Mouse (Mus musculus) spleen, adult 2 months (tissue): ENCODE results near the gene Fosb. TPM values are rescaled to one million over a fixed set of nuclear protein-coding genes. Genes with fewer than 3 reads are reported as not detected.

Source experiments
- DNase-seq, 2 experiments: peaks; one replicate each; pipeline versions ENCODE4 v3.0.0 to v3.0.0-alpha.2; 2012 to 2021; ENCODE audit warnings: low spot score in 2 of 2, low read depth in 1 of 2
- H3K27ac ChIP-seq: fragments of 200-500 bp; 2 replicates; pipeline ENCODE4 v1.5.1; 2012; ENCODE audit warnings: low read length, inconsistent platforms; ENCODE audit not compliant: insufficient read depth
- H3K27me3 ChIP-seq: fragments of 200-500 bp; 2 replicates; pipeline ENCODE4 v1.6.1; 2012; ENCODE audit warnings: mild to moderate bottlenecking, moderate library complexity, low read length, inconsistent platforms; ENCODE audit not compliant: control insufficient read depth, insufficient read depth
- H3K36me3 ChIP-seq: fragments of 200-500 bp; 2 replicates; pipeline ENCODE4 v1.6.1; 2012; ENCODE audit warnings: mild to moderate bottlenecking, low read length, inconsistent platforms; ENCODE audit not compliant: control insufficient read depth, insufficient read depth
- H3K4me1 ChIP-seq: fragments of 200-500 bp; 2 replicates; pipeline ENCODE4 v1.6.1; 2011; ENCODE audit warnings: inconsistent platforms; ENCODE audit not compliant: control insufficient read depth, insufficient read depth, insufficient read length
- H3K4me3 ChIP-seq: fragments of 200-500 bp; 2 replicates; pipeline ENCODE4 v1.5.1; 2011; ENCODE audit warnings: mild to moderate bottlenecking, inconsistent platforms; ENCODE audit not compliant: insufficient read depth, insufficient read length; ENCODE audit errors: extremely low read depth
- CTCF ChIP-seq: fragments of 200-500 bp; IDR thresholded peaks from 2 replicates; pipeline ENCODE4 v1.5.1; 2011; ENCODE audit warnings: mild to moderate bottlenecking, inconsistent platforms; ENCODE audit not compliant: insufficient read depth, insufficient read length, insufficient replicate concordance; ENCODE audit errors: extremely low read depth
- POLR2A ChIP-seq: fragments of 200-500 bp; IDR thresholded peaks from 2 replicates; pipeline ENCODE4 v1.6.1; 2011; ENCODE audit warnings: low read depth, low read length, inconsistent platforms
- WGBS: fragments of 180-500 bp; shearing (Covaris S2); methylation state at CpG from one replicate; pipeline ENCODE4 v1.1.7; 2018; 5-methylcytosine and 5-hydroxymethylcytosine counted together
- polyA plus RNA-seq: library from polyadenylated mRNA; depleted of rRNA; stranded (reverse); fragments of >200 nt; gene quantifications from 2 replicates; pipeline ENCODE4 v1.2.3, GENCODE M21; 2012; rRNA removed

Fosb gene
- polyA plus RNA-seq, 1 experiment, result 1.6 TPM

DNA sequence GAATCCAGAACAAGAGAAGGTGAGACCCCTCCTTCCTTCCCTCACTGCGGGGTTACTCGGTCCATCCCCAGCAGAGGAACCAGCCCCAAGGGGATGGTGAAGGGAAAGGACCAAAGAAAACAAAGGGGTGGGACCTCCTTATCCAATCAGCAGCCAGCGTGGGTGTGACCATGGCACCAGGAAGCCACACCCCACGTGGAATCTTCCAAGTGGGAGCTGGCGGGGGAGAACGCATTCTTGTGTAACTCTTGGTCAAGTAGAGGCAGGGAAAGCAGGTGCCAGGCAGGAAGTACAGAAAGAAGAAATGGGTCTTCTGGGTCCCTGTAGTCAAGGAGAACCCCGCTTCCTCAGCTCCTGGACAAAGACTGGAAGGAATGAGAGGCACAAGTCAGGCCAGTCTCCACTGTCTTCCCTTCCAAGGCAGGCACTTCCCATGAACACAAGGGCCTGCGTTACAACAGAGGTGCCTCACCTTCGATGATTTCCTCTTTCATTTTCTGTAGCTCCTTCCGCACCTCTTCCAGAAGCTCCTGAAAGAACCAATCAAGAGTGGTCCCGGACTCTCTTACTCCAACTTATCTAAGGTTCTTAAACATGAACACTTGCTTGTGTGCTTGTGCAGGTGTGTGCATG, 52.3 kb downstream of the Fosb start:
- TF ChIP-seq CTCF (no peak), POLR2A (no peak)
- 47% methylated on average over 11 of the region's 11 CpGs for WGBS
- peaks cover 51% of the 10 kb centered on the region for H3K36me3 ChIP-seq
- DNase-seq, result peak in 1 of 2 experiments; percentile 14
- no peak overlapping the region for H3K4me3 ChIP-seq
- H3K4me1 ChIP-seq, result peaks cover 4% of the 10 kb centered on the region; the same call in 1 of the 2 replicates
- H3K27ac ChIP-seq, result peak overlapping the region; percentile 40; the same call in 1 of the 2 replicates
- H3K27me3 ChIP-seq, result no peaks in the 10 kb centered on the region

DNA sequence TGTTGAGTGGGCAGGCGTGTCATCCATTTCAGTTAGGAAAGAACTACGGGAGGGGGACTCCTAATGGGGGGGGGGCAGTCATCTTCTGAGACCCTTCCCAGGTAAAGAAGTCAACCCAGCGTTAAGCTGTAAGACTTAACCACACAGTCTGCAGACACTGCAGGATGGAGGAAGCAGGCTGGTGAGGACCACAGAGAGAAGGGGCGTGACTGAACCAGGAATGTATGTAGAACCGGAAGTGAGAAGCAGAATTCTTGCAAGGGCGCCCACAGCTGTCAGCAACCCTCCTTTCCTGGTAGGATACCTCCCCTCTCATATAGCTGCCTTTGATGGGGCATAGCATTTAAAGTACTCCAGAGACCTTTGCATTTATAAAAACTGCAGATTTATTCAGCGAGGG, 53.3 kb downstream of the Fosb start:
- Histone ChIP-seq H3K36me3 (peaks cover 43% of the 10 kb centered on the region), H3K4me1 (peaks cover 4% of the 10 kb centered on the region; the same call in 1 of the 2 replicates), H3K27ac (no peak overlapping the region), H3K4me3 (no peak overlapping the region), H3K27me3 (no peaks in the 10 kb centered on the region)
- TF ChIP-seq CTCF, result no peak
- WGBS, result 34% methylated on average over 7 of the region's 7 CpGs
- DNase-seq, result no peak

DNA sequence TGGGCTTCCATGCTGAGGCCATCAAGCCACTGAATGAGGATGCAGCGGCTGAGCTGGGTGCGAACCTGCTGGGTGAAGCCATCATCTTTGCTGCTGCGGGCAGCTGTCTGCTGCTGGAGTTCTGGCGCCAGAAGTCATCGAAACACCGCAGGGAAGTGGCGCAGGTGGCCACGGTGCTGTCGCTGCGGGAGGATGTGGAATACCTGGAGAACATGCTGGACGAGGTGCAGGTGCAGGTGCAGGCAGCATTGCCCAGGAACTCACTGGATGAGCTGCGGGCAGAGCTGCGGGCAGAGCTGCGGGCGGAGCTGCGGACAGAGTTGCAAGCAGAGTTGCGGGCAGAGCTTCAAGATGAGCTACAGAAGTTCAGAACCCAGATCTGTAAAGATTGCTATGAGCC, 54.5 kb downstream of the Fosb start:
- 94% methylated on average over 17 of the region's 17 CpGs for WGBS
- Histone ChIP-seq H3K27ac (no peak overlapping the region), H3K27me3 (no peaks in the 10 kb centered on the region), H3K4me3 (no peak overlapping the region), H3K36me3 (peaks cover 32% of the 10 kb centered on the region), H3K4me1 (peaks cover 4% of the 10 kb centered on the region; the same call in 1 of the 2 replicates)
- no peak for DNase-seq
- TF ChIP-seq POLR2A (no peak), CTCF (no peak)

GRCm38 (mm10) chr7:19253437-19253836, 56.4 kb downstream of the Fosb start:
- Histone ChIP-seq H3K27me3 (no peaks in the 10 kb centered on the region), H3K36me3 (peaks cover 17% of the 10 kb centered on the region), H3K4me3 (no peak overlapping the region), H3K4me1 (peaks cover 4% of the 10 kb centered on the region; the same call in 1 of the 2 replicates), H3K27ac (0 out of 2 replicates have a peak overlapping the region, but pooled peaks have one; percentile 20)
- WGBS, result 73% methylated on average over 5 of the region's 5 CpGs
- TF ChIP-seq POLR2A (no peak), CTCF (no peak)
- DNase-seq, result no peak

Other genes starting within 250 kb of the Fosb start
- gene Dmwd, start 233.8 kb downstream of the Fosb start, polyA plus RNA-seq, result 26.6 and 31.9 TPM in 2 replicates
- gene Dmpk, start 226.2 kb downstream of the Fosb start, polyA plus RNA-seq, result 175 and 182 TPM in 2 replicates
- 9.1 and 9.8 TPM in 2 replicates for gene Six5, start 215.5 kb downstream of the Fosb start, polyA plus RNA-seq
- gene Gm4969, start 191.7 kb downstream of the Fosb start, polyA plus RNA-seq, result 0.02 TPM in 1 of 2 replicates, not detected in the other
- gene Fbxo46, start 190.2 kb downstream of the Fosb start, polyA plus RNA-seq, result 15.4 and 16.5 TPM in 2 replicates
- gene Qpctl, start 160.8 kb downstream of the Fosb start, polyA plus RNA-seq, result 7.7 and 12.3 TPM in 2 replicates
- 17.0 and 19.0 TPM in 2 replicates for gene Snrpd2, start 160.3 kb downstream of the Fosb start, polyA plus RNA-seq
- 0.07 and 0.08 TPM in 2 replicates for gene Gipr, start 143.9 kb downstream of the Fosb start, polyA plus RNA-seq
- gene Eml2, start 133.6 kb downstream of the Fosb start, polyA plus RNA-seq, result 27.4 and 27.9 TPM in 2 replicates
- gene Gpr4, start 97.5 kb downstream of the Fosb start, polyA plus RNA-seq, result 6.5 and 9.3 TPM in 2 replicates
- gene Opa3, start 81.7 kb downstream of the Fosb start, polyA plus RNA-seq, result 14.7 and 17.7 TPM in 2 replicates
- gene Vasp, start 38.2 kb downstream of the Fosb start, polyA plus RNA-seq, result 335 and 437 TPM in 2 replicates
- 2.1 and 3.3 TPM in 2 replicates for gene Ppm1n, start 30.0 kb downstream of the Fosb start, polyA plus RNA-seq
- gene Rtn2, start 27.4 kb downstream of the Fosb start, polyA plus RNA-seq, result 7.7 and 9.1 TPM in 2 replicates
- gene Ercc1, start 34.7 kb upstream of the Fosb start, polyA plus RNA-seq, result 28.2 and 29.9 TPM in 2 replicates
- gene Cd3eap, start 49.4 kb upstream of the Fosb start, polyA plus RNA-seq, result 5.8 and 5.9 TPM in 2 replicates
- gene Ppp1r13l, start 49.7 kb upstream of the Fosb start, polyA plus RNA-seq, result 2.2 and 2.5 TPM in 2 replicates
- gene Ercc2, start 72.0 kb upstream of the Fosb start, polyA plus RNA-seq, result 51.8 and 62.2 TPM in 2 replicates
- gene Klc3, start 94.1 kb upstream of the Fosb start, polyA plus RNA-seq, result 2.3 and 3.9 TPM in 2 replicates
- gene Ckm, start 94.7 kb upstream of the Fosb start, polyA plus RNA-seq, result 0.62 and 0.92 TPM in 2 replicates
- gene Mark4, start 148.8 kb upstream of the Fosb start, polyA plus RNA-seq, result 14.6 and 23.4 TPM in 2 replicates
- gene Exoc3l2, start 153.3 kb upstream of the Fosb start, polyA plus RNA-seq, result 7.1 and 7.7 TPM in 2 replicates
- 8.8 and 13.9 TPM in 2 replicates for gene Bloc1s3, start 198.3 kb upstream of the Fosb start, polyA plus RNA-seq
- 54.4 and 75.5 TPM in 2 replicates for gene Trappc6a, start 198.3 kb upstream of the Fosb start, polyA plus RNA-seq
- gene Nkpd1, start 207.8 kb upstream of the Fosb start, polyA plus RNA-seq, result 2.2 and 2.3 TPM in 2 replicates